Mouse (Mus musculus): ENCODE data around the gene Snn.
"Not testable (repeated sequence)": the region's sequence is repeated elsewhere in the genome, so short reads cannot be mapped to it uniquely, and the experiment has no call there.

Snn gene

DNA sequence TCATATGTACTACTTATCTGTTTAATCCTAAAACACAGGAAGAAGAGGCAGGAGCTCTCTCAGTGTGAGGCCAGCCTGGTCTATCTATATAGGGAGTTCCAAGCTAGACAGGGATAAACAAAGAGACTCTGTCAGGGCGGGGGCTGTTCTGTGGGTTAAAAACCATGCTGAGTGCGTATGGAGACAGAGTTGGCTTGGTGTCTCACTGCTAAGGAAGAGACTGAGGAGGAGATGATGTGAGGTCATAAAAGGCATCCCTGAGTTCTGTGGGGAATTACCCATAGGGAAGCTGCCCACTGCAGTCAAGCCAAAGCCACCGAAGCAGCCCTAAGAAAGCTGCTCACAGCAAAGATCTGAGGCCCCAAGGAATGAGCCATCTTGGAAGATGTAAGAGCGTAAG lies at the start of gene Snn:
Gene Snn (plus strand): TSS at position 301 of the 400 bp plus-strand sequence.
- DNase-seq (ENCODE audit: low spot score), result no peak

DNA sequence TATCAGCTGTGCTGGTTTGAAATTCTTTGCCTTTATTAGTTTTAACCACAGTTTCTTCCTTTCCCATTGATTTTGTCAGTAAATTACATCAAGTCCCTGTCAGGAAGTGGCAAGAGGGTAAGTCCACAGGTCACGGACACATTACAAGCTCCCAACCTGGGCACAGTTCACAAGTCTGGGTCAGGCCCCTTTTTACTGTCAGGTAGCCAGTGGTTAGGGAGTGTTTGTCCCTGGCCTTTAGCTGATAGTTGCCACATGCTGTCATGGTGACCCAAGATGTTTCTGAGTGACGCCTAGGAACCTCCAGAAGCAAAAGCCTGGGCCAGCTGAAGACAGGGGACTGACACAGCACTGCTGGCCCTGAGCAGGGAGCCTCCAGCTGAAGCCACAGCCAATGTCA lies 49.5 kb upstream of the Snn start:
- DNase-seq (ENCODE audit: low spot score), result no peak

DNA sequence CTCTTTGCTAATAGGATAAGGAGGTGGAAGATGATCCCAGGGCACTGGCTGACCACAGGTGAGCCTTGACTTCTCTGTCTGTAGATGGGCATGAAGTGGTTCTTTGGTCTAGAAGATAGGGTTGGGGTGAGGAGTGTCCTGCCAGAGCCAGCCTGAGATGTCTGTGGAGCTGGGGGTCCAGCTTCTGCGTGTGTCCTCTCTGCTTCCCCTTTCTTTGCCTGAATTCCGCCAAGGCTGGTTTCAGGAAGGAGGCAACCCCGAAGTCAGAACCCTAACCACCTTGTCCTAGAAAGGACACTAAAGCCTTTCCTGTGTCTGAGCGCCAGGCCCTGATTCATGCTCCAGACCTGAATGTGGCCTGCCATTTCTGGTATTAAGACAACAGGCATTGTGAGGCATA lies 48.8 kb upstream of the Snn start:
- no peak for DNase-seq (ENCODE audit: low spot score)

DNA sequence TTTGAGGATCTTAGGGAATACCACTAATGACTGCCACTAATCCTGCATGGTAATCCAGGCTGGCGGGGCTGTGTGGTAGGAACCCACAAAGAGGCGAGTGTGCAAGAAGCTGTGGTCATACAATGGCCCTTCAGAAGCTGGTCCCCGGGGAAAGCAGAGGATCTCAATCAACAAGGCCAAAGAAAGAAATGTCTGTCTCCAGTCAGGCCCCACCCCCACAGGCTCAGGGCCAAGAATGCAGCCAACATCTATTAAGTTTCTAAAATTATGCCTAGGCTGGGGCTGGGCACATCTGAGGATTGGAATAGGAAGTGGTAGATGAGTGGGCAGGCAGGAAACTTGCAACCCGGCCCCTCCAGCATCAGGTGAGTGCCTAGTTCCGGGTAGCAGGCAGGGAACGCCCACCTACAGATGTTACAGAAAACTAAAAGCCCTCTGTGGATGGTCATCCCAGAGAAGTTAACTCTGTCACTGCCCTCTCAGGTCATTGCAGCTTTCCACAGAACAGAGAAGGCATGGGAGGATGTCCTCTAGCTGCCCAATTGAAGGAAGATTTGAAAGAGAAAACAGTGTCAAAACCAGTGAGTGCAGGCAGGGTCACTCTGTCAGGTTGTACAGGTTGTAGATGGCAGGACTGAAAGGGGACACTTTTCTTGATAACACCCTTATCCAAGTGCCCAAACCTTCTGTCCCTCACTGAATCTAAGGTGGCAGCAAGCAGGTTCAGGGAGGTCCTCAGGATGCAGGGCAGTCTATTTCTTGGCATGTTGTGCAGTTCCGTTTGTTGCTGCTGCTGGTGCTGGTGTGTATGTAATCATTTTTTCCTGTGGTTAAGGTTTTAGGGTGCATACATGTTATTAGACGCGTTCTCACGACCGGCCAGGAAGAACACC lies 47.9 kb upstream of the Snn start:
- DNase-seq (ENCODE audit: low spot score), result peak; percentile 80

DNA sequence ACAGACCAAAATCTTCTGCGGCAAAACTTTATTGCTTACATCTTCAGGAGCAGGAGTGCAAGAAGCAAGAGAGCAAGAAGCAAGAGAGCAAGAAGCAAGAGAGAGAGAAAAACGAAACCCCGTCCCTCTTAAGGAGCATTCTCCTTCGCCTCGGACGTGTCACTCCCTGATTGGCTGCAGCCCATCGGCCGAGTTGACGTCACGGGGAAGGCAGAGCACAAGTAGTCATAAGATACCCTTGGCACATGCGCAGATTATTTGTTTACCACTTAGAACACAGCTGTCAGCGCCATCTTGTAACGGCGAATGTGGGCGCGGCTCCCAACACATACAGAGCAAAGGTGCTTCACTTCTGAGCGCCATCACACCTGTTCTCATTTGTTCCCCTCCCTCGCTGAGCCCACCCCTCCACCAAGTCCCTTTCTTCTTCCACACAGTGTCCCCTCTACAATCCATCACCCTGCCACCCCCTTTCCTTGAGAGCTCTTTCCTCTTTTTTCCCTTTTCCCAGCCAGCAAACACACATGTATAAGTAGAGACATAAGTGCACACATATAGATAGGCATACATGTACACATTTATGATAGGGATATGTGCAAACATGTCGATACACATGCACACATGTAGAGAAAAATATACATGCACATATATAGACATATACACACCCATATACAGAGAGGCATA lies 47.1 kb upstream of the Snn start:
- DNase-seq (ENCODE audit: low spot score), result not testable (repeated sequence)

DNA sequence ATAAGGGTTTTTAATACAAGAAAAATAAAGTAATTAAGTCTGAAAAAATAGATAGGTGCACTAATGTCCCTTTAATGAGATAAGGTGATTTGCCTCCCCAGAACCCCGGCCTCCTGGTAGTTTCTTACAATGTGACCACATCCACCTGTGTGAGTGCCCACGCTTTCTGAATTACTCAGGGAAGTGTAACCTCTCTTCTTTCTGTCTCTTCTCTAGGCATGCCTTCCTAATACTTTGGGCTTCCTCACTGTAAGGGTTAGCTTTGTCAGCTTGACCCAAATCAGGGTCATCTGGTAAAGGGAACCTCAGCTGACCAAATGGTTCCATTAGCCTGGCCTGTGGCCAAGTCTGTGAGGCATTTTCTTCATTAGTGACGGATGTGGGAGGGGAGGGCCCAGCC lies 46.3 kb upstream of the Snn start:
- DNase-seq (ENCODE audit: low spot score), result no peak

DNA sequence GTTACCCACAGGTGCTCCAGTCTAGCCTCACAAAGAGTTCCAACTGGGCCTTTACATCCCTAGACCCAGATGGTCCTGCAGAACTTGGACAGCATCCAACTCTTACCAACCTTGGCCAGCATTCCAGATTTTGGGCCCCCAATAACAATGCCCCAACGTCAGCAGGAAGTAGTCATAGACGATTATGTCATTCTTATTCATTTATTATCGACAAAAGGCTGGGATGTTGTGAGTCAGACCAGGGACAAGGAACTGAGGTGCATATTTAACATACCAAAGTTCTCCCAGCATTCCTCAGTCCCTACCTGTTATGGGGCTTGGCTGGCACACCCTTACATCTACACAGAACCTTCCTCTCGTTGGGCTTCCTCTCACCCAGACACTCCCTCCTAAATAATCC lies 44.4 kb upstream of the Snn start:
- no peak for DNase-seq (ENCODE audit: low spot score)

DNA sequence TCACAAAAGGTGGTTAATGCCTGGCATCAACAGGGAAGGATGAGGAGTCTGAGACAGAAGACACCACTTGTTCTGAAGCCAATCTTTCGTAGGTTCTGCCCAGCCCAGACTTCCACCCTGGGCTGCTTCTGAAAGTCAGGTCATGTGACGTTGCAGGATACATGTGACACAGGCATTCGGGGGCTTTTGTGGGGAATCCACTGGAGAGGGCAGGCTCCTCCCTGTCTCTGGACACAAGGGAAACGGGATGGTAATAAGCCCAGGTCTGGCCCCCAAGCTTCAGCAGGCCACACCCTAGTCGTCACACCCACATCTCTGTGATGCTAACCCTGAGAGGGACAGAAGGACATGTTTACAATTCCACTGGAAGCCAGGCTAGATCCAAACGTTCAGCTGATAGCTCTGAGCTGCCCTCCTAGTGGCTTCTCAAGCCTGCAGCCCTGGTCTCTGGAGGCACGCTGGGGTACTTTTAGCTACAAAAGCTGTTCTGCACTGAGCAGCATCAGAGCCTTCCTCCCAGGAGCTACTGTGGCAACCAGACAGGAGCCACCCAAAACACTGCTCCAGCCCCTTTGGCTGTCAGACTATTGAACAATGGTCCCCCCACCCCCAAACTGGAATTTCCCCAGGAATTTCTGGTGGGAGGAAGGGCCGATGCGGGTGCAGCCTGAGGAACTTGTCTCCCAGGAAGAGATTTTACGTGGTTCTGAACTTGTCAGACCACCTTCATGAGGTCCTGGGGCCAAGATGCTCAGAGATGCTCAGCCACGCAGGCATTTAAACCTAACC lies 42.7 kb upstream of the Snn start:
- DNase-seq (ENCODE audit: low spot score), result no peak

DNA sequence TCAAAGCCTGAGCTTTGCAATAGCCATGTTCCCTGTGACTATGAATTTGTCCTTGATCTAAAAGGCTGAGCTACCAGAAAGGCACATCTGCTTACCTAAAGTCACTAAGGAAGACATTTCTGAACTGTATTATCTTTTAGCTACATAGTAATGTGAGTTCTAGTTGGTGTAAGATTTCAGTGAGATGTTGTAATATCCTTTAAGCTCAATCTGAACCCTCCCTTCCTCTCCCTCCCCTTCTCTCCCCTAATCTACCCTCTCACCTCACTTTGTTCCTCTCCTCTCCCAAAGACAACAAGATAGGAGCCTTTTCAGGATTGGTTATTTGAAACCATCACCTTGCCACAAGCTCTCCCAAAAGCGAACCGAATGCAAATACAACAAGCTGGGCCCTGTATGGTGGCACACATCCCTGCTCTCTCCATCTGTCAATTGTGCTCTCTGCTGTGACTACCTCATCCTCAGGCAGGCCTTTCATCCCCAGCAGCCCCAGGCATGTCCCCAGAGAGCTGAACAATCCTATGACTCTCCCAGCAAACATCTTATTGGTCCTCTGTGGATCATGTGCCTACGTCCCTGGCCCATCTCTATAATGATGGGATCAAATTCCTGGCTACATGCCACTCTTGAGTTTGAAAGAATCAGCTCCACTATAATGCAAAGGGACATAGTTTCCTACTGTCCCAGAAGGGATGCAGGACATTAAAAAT lies 39.2 kb upstream of the Snn start:
- no peak for DNase-seq (ENCODE audit: low spot score)

DNA sequence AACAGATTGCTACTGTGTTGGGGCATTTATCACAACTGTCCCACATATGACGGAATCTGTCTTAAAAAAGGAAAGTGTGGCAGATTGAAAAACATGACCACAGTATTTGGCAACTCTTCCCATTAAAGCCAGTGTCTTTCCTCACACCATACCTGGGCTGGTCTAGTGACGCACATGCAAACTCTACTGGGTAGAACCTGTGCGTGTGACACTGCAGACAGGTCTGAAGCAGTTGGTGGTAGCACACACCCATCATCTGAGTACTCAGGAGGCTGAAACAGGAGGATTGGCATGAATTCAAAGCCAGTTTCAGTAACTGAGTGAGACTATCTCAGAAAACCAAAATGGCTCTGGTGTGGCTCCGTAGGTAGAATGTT lies 38.6 kb upstream of the Snn start:
- DNase-seq (ENCODE audit: low spot score), result no peak

DNA sequence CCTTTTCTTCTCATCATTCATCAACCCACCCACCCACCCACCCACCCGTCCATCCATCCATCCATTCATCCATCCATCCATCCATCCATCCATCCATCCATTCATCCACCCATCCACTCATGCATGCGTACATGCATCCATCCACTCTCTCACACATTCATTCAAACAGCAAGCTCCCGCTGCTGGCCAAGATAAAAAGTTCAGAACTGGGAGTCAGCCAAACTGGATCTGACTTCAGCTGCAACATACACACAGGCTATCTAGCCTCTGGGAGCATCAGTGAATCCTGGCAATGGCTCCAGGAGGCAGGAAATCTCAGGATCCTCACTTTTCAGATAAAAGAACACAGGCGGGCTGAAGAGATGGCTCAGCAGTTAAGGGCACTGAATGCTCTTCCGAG lies 37.1 kb upstream of the Snn start:
- no peak for DNase-seq (ENCODE audit: low spot score)

DNA sequence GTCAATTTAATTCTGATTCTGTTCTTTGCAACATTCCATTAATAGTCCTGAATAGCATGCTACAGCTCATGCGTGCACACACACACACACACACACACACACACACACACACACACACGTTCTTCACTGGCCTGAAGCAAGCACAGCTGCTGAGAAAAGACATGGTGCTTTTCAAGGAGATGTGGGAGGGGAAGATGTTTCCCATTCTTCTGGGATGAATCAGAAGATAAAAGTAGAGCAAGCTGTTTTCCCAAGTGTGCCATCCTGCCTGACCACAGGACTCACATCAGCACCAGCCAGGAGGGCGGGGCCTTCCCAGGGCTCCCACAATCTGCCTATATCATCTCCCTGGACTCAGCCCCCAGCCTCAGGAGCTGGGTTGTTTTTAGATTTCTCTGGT lies 35.9 kb upstream of the Snn start:
- no peak for DNase-seq (ENCODE audit: low spot score)

DNA sequence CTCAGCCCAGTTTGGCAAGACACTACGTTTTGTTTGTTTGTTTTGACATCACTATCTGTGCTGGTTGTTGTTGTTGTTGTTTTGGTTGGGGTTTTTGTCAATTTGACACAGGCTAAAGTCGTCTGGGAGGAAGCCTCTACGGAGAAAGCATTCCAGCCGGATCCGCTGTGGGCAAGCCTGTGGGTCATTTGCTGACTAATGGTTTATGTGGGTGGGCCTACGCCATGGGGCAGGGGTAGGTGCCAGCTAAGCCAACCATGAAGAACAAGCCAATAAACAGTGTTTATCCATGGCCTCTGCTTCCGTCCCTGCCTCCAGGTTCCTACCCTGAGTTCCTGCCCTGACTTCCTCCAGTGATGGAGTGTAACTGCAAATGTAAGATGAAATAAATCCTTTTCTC lies 32.5 kb upstream of the Snn start:
- DNase-seq (ENCODE audit: low spot score), result no peak

DNA sequence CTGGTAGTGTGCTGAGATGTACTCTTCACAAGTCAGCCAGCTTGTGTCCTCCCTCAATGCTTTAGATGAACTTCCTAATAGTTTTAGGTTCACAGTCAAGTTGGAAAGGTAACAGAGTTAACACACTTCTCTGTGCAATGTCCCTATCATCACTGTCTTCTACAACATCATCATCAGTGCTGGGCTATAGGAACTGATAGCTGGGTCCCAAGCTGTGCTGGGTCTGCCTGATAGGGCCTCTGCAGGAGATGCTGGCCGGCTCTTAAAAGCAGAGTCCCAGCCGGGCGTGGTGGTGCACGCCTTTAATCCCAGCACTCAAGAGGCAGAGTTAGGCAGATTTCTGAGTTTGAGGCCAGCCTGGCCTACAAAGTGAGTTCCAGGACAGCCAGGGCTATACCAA lies 29.9 kb upstream of the Snn start:
- DNase-seq (ENCODE audit: low spot score), result no peak

DNA sequence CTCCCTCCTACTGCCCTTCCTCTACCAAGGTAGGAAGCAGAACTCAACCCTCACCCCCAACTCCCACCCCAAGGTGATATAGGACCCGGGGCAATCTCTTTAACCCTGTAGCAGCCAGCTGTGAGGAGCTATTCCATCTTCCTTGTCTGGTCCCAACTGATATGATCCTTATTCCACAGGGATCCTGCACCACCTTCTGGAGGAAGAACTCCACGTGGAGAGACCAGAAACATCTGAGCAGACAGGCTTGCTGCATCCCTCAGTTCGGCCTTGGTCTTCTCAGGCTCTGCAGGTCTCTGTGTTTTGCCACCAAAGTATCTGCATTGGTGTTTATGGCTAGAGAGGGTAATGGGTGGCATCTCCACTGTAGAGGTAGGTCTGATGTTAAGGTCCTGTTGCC lies 29.4 kb upstream of the Snn start:
- DNase-seq (ENCODE audit: low spot score), result no peak

DNA sequence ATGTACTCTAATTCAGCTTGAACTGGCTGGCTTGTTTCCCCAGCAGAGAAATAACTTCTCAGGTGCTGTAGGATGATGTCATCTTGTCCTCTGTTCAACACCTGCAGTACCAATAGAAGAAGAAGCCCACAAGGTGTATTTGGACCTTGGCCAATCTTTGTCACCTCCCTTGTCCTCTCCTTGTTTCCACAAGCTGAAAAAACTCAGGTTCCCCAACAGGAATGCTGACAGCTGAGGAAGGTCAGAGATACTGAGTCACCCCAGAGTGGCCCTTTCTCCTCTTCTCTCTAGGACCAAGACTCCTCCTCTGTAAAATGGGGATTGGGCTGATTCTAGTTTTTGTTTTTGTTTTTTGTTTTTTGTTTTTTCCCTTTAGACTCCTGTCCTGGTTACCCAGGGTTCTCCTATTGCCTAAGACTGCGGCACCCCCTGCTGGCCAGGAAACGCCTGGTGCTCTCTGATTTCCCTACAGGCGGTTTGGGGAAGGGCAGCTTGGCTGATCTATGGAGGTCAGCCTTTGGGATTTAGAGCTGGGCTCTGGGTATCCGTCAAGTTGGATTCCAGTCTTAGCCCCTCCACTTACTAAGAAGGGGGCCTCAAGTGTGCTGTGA lies 26.4 kb upstream of the Snn start:
- DNase-seq (ENCODE audit: low spot score), result peak; percentile 95

DNA sequence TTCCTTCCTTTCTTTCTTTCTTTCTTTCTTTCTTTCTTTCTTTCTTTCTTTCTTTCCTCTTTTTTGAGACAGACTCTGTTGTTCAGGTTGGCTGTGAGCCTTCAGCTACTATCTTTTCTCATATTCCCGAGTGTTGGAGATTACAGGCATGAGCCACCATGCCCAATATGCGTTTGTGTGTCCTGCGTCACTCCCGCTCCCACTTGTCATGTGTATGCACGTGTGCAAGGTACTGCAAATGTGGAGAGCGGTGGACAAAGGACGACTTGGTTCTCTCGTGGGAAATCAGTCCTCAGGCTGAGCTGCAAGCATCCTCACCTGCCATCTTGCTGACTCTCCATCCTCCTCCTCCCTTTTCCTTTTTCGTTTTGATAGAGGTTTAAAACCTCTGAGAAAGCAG lies 25.5 kb upstream of the Snn start:
- no peak for DNase-seq (ENCODE audit: low spot score)

DNA sequence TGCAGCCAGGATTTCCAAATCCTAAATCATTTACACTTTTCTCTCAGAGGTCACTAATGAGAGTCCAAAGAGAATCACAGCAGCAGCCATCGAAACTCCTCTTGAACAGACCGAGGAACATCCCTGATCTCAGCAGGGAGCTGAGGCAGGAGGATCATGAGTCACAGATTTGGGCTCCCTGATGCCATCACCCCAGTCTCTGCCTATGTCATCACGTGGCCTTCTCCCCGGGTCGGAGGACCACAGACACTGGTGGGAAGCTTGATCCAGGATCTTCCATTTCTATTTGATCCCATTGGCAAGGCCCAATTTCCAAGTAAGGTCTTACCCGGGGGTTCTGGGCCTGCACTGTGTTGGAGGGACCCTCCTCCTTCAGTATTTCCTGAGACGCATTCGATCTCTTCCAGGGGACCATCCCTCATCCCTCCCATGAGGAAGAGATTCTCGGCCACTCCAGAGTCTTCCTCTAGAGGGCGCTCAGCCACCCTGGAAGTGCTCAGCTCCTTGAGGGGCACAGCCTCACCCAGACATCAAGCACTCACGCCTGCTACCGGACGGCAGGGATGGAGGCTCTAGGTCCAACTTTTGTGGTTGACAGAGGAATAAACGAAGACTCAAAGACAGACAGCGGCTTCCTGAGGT lies 24.8 kb upstream of the Snn start:
- peak; percentile 62 for DNase-seq (ENCODE audit: low spot score)

DNA sequence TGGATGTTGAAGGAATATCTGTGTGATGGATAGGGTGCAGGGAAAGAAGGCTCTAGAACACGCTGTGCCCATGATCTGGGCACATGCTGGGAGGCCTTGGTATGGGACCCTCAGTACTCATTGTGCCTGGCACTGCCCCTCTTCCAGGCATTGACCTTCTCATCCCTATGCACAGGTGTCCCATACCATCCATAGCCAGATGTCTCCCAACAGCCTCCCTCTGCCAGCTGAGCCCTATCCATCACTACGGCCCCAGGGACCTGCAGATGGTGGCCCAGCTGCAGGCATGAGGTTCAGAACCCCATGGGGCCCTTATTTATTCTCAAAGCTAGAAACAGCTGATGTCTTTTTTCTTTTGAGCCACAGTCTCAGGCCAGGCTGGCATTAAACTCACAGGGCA lies 20.1 kb upstream of the Snn start:
- DNase-seq (ENCODE audit: low spot score), result no peak

DNA sequence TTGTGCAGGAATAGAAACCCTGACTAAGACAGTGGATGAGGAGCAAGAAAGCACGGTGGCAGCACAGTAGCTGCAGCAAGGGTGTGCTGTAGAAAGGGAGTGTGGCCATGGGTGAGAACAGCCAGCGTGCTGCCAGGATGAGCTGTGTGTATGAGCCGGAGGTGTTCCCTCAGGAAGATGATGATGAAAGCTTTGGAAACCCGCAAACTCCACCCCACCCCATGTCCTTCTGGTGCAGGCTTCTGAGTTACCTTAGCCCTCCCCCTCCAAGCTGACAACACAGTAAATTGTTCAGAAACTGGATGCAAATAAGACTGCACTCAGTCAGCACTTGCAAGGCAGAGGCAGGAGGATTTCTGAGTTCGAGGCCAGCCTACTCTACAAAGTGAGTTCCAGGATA lies 17.5 kb upstream of the Snn start:
- no peak for DNase-seq (ENCODE audit: low spot score)

DNA sequence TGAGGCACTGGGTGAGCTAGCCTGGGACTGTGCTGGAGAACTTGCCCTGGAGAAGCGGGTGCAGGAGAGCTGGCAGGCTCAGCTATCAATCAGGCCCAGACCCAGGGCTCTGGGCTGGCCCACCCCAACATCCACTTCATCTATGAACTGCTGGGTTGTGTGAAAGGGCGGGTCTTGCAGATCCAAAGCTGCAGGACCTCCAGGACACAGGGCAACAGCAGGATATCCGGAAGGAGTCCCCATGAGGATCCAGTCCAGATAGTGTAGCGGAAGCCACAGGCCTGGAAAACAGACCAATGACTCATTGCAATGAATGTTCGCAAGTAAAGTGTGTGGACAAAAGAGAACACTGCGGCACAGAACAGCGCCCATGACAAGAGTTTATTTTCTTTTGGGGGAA lies 14.3 kb upstream of the Snn start:
- no peak for DNase-seq (ENCODE audit: low spot score)
